Mouse (Mus musculus): ENCODE measurements at regions not wholly inside any gene's neighbourhood (a gene's known extent, or its start where the extent isn't known, plus 50 kb on each side); places are given as distances from the start of the nearest gene placed in this dataset.

DNA sequence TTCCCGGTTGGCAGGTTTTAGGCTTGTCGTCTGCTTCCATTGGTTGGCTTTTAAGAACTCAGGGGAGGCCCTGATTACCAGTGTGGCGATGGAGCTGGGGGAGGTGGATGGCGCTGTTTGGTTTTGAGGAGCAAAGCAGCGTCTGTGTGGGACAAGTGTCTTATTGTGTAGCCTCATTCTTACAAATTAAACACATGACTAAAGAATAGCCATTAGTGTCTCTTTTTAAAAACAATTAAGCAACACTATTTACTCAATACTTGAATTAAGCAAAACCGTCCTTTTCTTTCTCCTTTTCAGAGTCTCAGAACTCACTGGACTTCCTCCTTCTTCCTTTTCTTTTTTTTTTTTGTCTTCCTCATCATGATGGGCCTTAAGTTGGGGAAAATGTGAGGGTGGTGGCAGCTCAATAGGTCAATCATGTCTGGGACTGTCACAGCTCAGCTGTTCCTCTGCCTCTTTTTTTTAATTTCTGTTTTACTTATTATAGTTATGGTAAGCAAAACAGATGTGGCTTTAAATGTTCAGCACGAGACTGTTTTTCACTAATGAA, 89.1 kb downstream of the Kcnrg start:
- no peak for DNase-seq (ENCODE audit: low spot score)

DNA sequence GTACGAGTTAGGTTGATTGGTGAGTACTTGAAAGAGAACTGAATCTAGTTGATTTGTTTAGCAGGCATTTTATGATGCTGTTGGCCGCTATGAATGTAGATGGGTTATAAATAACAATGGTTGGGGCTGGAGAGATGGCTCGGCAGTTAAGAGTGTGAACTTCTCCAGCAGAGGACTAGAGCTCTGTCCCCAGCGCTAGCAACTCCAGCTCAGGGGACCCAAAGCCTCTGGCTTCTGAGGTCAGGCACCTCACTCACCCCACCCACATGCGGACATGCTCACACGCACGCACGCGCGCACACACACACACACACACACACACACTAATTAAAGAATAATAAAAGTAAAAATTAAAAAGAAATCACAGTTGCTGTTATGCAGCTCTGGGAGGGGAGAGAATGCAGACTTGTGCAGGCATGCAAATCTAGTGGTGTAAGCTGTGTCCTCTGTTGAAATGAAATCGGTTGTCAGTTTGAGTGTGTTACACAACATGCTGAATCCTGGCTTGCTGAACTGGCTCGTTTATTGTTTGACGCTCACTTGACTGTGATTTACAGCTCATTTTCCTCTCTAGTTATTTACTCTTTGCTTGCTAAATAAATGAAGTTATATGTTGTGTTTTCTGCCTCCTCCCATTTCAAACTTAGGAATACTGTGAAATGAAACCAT, 89.8 kb downstream of the Kcnrg start:
- no peak for DNase-seq (ENCODE audit: low spot score)

DNA sequence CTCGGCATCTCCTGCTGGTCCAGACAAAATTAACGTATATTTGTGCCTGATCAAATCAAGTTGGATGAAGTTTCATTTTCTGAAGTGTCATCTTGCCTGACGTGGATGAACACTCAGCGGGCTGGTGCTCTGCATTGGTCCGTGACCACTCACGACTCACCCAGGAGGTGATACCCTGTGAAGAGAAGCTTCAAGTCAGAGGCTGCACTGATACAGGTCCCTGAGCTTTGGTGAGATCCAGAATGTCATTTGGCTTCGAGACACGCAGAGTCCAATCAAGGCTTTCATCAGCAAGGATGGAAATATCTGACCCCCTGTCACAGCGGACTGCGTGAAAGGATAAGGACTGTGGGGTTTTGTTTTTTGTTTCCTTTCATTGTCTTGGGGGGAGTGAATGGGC, 90.4 kb downstream of the Kcnrg start:
- DNase-seq (ENCODE audit: low spot score): no peak

DNA sequence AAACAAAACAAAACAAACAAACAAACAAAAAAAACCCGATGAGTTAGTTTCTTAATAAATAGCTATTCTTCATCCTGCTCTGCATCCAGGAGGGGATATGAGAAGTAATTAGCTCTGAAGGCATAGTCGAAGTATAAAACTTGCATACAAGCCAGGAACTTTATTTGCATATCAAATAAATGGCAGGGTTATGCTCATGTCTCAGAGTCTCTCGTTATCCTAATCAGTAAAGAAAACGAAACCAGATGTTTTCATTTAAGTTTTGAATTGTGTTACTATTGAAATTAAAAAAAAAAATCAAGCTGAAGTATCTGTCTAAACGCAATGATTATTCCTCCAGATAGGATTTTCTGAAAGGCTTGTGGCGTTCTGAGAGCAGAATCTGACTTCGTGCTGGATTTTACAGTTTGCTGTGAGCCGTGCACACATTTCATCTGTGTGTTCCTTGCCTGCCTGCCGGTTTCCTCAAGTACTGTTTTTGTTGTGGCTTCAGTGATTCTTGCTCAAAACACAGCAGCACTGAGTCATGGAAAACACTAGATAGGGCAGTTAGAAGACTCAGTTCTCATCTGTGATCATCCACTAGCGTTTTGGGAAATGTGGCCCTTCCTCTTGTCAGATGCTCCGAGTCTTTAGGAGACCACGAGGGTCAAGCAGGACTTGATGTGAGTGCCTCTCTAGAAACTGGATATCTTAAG, 91.2 kb downstream of the Kcnrg start:
- DNase-seq (ENCODE audit: low spot score): no peak

- no peak for DNase-seq (ENCODE audit: low spot score)
Measured at GRCm38 (mm10) chr14:61699638-61700037, 92.4 kb downstream of the Kcnrg start.

DNA sequence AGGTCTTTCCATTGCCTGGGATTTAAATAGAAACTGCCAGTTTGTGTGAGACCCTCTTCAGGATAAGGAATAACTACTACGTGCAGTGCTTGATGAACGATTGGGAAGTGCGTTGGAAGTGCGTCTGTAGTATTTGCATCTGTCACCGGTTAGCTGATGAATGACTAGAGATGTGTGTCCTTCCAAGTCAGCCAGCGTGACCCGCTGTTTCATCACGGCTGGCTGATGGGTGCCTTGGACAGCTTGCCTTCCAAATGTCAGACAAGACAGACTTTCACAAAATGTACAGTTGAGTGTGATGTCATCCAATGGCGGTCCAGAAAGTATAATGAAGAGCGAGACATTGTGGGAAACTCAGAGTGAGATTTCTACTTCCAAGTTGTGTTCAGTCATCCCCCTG, 93.9 kb downstream of the Kcnrg start:
- no peak for DNase-seq (ENCODE audit: low spot score)

DNA sequence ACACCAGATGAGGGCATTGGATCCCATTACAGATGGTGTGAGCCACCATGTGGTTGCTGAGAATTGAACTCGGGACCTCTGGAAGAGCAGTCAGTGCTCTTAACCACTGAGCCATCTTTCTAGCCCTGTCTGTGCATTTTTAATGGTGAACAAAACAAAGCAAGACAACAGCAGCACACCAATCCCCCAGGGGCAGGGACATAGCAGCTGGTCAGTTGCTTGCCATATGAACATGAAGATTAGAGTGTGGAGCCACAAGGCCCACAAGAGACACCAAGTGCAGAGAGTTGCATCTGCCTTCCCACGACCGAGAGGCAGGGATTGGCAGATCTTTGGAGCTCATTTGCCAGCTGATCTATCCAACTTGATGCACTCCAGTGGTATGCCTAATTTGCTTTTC, 96.7 kb downstream of the Kcnrg start:
- DNase-seq (ENCODE audit: low spot score): no peak

- no peak for DNase-seq (ENCODE audit: low spot score)
Measured at GRCm38 (mm10) chr14:61706984-61707383, 99.7 kb downstream of the Kcnrg start.

- no peak for DNase-seq (ENCODE audit: low spot score)
Measured at GRCm38 (mm10) chr14:61708331-61708730, 101.1 kb downstream of the Kcnrg start.

- no peak for DNase-seq (ENCODE audit: low spot score)
Measured at GRCm38 (mm10) chr14:61715746-61716145, 108.5 kb downstream of the Kcnrg start.

DNA sequence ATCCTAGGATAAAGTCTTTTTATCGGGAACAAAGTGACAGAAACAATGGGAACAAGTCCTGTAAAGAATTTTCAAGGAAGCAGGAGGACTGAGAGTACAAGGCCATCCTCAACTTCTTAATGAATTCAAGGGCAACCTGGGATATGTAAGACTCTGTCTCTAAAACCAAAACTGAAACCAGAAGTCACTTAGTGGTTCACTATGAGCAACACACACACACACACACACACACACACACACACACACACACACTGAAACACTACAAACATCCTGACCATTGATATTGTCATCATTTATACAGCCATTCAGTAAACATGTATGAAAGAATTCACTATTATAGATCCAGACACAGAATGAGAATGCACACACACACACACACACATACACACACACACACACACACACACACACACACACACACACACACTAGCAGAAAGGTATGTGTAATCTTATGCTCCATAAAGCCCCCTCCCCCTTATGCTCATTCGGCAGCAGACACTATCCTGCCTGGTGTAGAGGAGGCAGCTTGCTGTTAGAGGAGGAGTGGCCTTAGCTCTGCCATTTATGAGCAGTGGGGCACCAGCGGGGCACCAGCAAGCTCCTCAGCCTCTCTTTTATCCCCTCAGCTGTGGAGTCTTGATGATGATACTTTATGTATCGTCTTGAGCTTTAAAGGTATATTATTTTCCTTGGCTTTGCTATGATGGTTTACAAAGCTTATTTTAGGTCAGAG, 111.3 kb downstream of the Kcnrg start:
- DNase-seq (ENCODE audit: low spot score): no peak

- DNase-seq (ENCODE audit: low spot score): no peak
Measured at GRCm38 (mm10) chr14:61721302-61721701, 114.0 kb downstream of the Kcnrg start.

- DNase-seq (ENCODE audit: low spot score): no peak
Measured at GRCm38 (mm10) chr14:61724942-61725341, 117.7 kb downstream of the Kcnrg start.

DNA sequence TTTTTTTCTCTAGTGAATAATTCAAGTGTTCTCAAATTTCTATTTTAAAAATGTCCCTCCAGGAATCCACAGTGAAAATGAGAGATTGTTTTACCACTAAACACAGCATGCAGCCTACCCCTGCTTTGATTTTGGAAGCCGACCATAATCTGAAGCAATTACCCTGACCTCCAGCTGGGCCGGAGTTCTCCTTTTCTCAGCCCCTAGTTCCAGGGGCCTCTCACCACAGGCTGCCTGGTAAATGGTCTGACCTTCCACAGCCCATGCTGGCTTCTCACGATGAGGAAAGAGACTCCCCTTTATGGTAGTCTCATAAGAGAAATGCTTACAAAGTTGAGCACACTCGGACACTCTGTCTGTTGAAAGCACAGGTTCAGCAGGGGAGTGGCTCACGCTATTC, 121.3 kb downstream of the Kcnrg start:
- no peak for DNase-seq (ENCODE audit: low spot score)

DNA sequence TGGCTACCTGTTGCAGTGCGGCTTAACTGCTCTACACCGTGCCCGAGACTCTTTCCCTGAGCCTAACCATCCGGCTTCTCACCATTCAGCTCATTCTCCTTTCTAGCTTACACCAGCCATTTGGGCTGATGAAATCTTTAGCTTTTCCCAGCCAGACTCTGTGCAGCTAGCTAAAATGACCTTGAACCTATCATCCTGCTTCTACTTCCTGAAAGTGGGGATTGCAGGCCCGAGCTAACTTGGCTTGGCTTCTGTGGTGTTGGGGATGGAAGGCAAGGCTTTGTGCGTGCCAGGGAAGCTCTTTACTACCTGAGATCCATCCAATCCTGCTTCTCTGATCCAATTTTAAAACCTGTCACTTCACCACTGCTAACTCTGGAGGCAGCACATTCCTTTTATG, 128.3 kb downstream of the Kcnrg start:
- DNase-seq (ENCODE audit: low spot score): no peak

GRCm38 (mm10) chr14:61736384-61737322, 129.4 kb downstream of the Kcnrg start:
- no peak for DNase-seq (ENCODE audit: low spot score)

- no peak for DNase-seq (ENCODE audit: low spot score)
Measured at GRCm38 (mm10) chr14:61737504-61738040, 130.3 kb downstream of the Kcnrg start.

GRCm38 (mm10) chr14:61739453-61739852, 132.2 kb downstream of the Kcnrg start:
- DNase-seq (ENCODE audit: low spot score): no peak

- no peak for DNase-seq (ENCODE audit: low spot score)
Measured at GRCm38 (mm10) chr14:61743855-61744408, 136.7 kb downstream of the Kcnrg start.

GRCm38 (mm10) chr14:61753421-61753820, 146.2 kb downstream of the Kcnrg start:
- no peak for DNase-seq (ENCODE audit: low spot score)

- DNase-seq (ENCODE audit: low spot score): no peak
Measured at GRCm38 (mm10) chr14:61756651-61757050, 149.4 kb downstream of the Kcnrg start.

Measured in urinary bladder, postnatal 25 days (tissue).